Mouse (Mus musculus) thymus, adult 2 months (tissue): Measurements from ENCODE around the gene Il1rapl1. TPM values are rescaled to one million over a fixed set of nuclear protein-coding genes. Genes with fewer than 3 reads are reported as not detected.
A peak's percentile ranks its signal among the peaks of the same experiment; 100 is the strongest.
"Not testable (repeated sequence)": the region's sequence is repeated elsewhere in the genome, so short reads cannot be mapped to it uniquely, and the experiment has no call there.

ENCODE experiments used
- DNase-seq: peaks from one replicate; pipeline ENCODE4 v3.0.0; 2021
- H3K27ac ChIP-seq: fragments of 200-500 bp; 2 replicates; pipeline ENCODE4 v1.5.1; 2012; ENCODE audit warnings: low read length, control low read depth; ENCODE audit not compliant: control insufficient read depth, insufficient read depth
- H3K27me3 ChIP-seq: fragments of 200-500 bp; 2 replicates; pipeline ENCODE4 v1.6.1; 2012; ENCODE audit warnings: mild to moderate bottlenecking, low read length, moderate library complexity, mixed read lengths; ENCODE audit not compliant: control insufficient read depth, insufficient read depth
- H3K36me3 ChIP-seq: fragments of 200-500 bp; 2 replicates; pipeline ENCODE4 v1.6.1; 2012; ENCODE audit warnings: mild to moderate bottlenecking, low read length, moderate library complexity; ENCODE audit not compliant: control insufficient read depth, insufficient read depth
- H3K4me1 ChIP-seq: fragments of 200-500 bp; replicated peaks from 2 replicates; pipeline ENCODE4 v1.6.1; 2012; ENCODE audit warnings: low read length; ENCODE audit not compliant: control insufficient read depth, insufficient read depth
- H3K4me3 ChIP-seq: fragments of 200-500 bp; 2 replicates; pipeline ENCODE4 v1.5.1; 2012; ENCODE audit warnings: mild to moderate bottlenecking, low read length, control low read depth, moderate library complexity; ENCODE audit not compliant: control insufficient read depth, insufficient read depth
- CTCF ChIP-seq: fragments of 200-500 bp; IDR thresholded peaks from 2 replicates; pipeline ENCODE4 v1.5.1; 2012; ENCODE audit warnings: mild to moderate bottlenecking, control low read depth, low read length, moderate library complexity, borderline replicate concordance; ENCODE audit not compliant: control insufficient read depth, poor library complexity, insufficient read depth; ENCODE audit errors: extremely low read depth
- POLR2A ChIP-seq: fragments of 200-500 bp; IDR thresholded peaks from 2 replicates; pipeline ENCODE4 v1.6.1; 2012; ENCODE audit warnings: mild to moderate bottlenecking, low read length, control low read depth, moderate library complexity; ENCODE audit not compliant: control insufficient read depth, poor library complexity, insufficient read depth; ENCODE audit errors: extremely low read depth
- whole genome bisulfite sequencing: fragments of 180-500 bp; shearing (Covaris S2); methylation state at CpG from one replicate; pipeline ENCODE4 v1.1.7; 2018; 5-methylcytosine and 5-hydroxymethylcytosine counted together
- polyA plus RNA-seq: library from polyadenylated mRNA; depleted of rRNA; stranded (reverse); fragments of >200 nt; gene quantifications from 2 replicates; pipeline ENCODE4 v1.2.3, GENCODE M21; 2012

The Il1rapl1 gene
- polyA plus RNA-seq, 1 experiment, result not detected

DNA sequence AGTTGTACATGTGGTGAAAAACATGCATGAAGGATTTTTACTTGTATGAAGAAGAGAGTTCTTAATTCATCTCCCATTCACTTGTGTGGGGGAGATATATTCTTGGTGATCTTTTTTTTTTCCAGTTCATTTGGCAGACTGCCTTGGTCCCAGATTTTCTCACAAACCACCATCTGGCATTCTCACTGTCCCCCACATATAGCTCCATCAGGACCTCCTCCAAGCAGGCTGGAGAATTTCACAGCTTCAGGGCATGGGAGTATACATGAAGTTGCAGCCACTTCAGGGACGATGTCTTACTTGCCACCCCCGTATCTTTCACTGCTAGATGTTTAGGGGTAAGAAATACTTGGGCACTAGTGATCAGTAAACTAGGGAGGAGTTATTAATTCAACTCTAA is 404.9 kb downstream of the Il1rapl1 start:
- TF ChIP-seq CTCF (no peak), POLR2A (no peak)
- Histone ChIP-seq H3K27ac (no peak overlapping the region), H3K36me3 (no peaks in the 10 kb centered on the region), H3K4me1 (no peaks in the 10 kb centered on the region), H3K4me3 (no peak overlapping the region), H3K27me3 (no peaks in the 10 kb centered on the region)
- no peak for DNase-seq
- 83% methylated on average over 2 of the region's 2 CpGs for WGBS

DNA sequence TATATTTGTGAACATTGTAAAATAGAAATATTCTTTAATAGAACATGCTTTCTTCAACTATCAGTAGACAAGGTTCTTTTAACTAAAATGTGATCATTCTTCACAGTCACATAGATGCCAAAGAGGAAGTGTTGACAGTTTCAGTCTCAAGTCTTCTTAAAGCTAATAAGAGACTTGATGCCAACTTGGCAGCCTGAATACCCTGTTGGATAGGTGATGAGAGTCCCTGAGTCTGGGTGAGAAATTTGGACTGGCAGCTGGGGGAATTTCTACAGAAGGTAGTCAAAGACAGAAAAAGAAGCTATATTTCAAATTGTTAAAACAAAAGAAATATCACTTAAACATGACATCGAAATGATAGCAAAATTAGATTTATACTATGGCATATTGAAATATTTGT is 451.6 kb downstream of the Il1rapl1 start:
- DNase-seq, result no peak
- Histone ChIP-seq H3K36me3 (no peaks in the 10 kb centered on the region), H3K27me3 (no peaks in the 10 kb centered on the region), H3K4me3 (no peak overlapping the region), H3K4me1 (no peaks in the 10 kb centered on the region), H3K27ac (no peak overlapping the region)
- TF ChIP-seq POLR2A, result no peak
- no peak for TF ChIP-seq CTCF
- WGBS, result 100% methylated on average over 1 of the region's 1 CpGs

DNA sequence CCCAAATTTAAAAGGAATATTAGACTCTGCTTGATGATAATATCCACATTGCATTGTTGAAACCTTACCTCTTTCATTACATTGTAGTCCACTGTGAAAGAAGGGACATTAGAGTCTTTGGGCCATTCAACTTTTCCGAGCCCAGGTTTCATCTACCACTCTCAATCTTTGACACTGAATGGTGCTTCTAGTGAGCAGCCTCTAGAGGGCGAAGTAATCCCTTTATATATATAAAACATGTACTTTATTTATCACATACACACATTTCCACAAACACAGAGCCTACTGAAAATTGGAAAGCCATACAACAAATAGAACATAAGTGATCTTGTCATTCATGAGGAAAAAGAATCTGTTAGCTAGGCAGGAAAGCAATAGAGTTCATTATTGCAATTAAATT is 459.8 kb downstream of the Il1rapl1 start:
- WGBS, result 26% methylated on average over 2 of the region's 2 CpGs
- H3K4me3 ChIP-seq, result no peak overlapping the region
- H3K27me3 ChIP-seq, result no peaks in the 10 kb centered on the region
- no peak for TF ChIP-seq POLR2A
- no peak for DNase-seq
- no peak overlapping the region for H3K27ac ChIP-seq
- no peaks in the 10 kb centered on the region for H3K4me1 ChIP-seq
- no peaks in the 10 kb centered on the region for H3K36me3 ChIP-seq

DNA sequence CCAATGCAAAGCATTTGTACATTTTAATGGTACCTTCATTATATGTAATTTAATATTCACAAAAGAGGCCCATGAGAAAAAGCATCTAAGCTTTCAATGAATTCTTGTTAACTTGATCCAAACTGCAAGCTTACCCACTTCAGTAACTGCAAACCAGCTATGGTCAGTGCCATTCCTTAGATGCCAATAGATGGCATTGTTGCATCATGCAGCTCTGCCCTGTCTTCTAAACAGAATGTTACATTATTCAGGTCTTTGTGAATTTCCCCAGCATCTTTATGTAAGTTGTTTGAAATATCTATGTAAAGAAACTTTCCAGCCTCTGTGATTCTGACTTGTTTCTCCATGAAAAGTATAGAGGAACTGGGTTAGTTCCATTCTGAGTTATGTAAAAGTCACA is 514.5 kb downstream of the Il1rapl1 start:
- Histone ChIP-seq H3K4me1 (no peaks in the 10 kb centered on the region), H3K27ac (no peak overlapping the region), H3K4me3 (no peak overlapping the region), H3K36me3 (no peaks in the 10 kb centered on the region), H3K27me3 (no peaks in the 10 kb centered on the region)
- no peak for TF ChIP-seq CTCF
- TF ChIP-seq POLR2A, result no peak
- DNase-seq, result no peak

DNA sequence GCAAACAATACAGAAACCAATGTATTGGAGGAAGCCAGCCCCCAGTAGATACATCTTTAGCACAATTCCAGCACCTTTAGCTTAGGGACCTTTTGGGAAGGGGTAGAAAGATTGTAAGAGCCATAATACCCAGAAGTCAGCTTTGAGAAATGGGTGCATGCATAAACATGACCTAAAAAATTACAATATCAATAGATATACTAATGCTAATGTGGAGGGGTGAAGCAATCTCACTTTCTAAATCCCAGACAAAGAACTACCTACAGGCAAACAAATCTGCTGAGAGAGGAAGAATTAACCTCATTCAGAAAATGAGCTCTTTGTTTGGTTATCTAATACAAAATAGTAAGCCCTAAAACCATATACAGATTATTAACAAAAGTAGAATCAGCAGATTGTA is 607.4 kb downstream of the Il1rapl1 start:
- Histone ChIP-seq H3K27me3 (no peaks in the 10 kb centered on the region), H3K36me3 (no peaks in the 10 kb centered on the region)
- no peak for TF ChIP-seq POLR2A
- TF ChIP-seq CTCF, result no peak

DNA sequence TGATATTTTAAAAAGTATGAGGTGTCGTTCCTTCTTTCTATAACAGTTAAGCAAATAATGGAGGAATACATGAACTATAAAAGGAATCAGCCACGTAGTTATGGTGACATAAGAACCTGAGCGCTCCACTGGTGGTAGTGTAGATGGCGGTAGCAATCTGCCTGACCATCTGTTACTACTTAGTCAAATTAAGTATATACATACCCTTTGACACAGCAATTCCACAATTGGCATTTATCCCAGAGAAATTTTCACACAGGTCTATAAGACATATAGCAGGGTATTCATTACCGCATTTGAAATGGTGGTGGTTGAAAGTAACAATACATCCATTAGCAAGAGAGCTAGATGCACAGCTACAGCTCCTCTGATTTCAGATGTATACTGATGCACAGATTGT is 612.8 kb downstream of the Il1rapl1 start:
- Histone ChIP-seq H3K36me3 (no peaks in the 10 kb centered on the region), H3K27me3 (no peaks in the 10 kb centered on the region), H3K4me1 (no peaks in the 10 kb centered on the region), H3K4me3 (no peak overlapping the region), H3K27ac (no peak overlapping the region)
- no peak for TF ChIP-seq CTCF
- TF ChIP-seq POLR2A, result no peak
- DNase-seq, result no peak
- 87% methylated on average over 5 of the region's 5 CpGs for WGBS

More for the DNA sequence above, 607.4 kb downstream of the Il1rapl1 start:
- no peak overlapping the region for H3K27ac ChIP-seq
- H3K4me3 ChIP-seq, result no peak overlapping the region
- DNase-seq, result no peak
- no peaks in the 10 kb centered on the region for H3K4me1 ChIP-seq

DNA sequence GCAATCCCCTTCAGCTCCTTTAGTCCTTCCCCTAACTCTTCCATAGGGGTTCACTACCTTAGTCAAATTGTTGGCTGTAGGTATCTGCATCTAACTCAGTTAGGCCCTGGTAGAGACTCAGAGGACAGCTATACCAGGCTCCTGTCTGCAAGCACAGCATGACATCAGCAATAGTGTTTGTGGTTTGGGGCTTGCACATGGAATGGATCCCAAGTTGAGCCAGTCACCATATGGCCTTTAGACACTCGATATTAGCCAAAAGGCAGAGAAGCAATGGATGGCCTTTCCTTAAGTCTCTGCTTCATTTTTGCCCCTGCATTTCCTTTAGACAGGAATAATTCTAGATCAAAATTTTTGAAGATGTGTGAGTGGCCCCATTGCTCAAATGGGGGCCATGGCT is 632.0 kb downstream of the Il1rapl1 start:
- Histone ChIP-seq H3K27ac (no peak overlapping the region), H3K4me1 (no peaks in the 10 kb centered on the region), H3K4me3 (no peak overlapping the region), H3K27me3 (no peaks in the 10 kb centered on the region), H3K36me3 (no peaks in the 10 kb centered on the region)
- no peak for DNase-seq
- 76% methylated on average over 1 of the region's 1 CpGs for whole genome bisulfite sequencing
- no peak for TF ChIP-seq POLR2A
- no peak for TF ChIP-seq CTCF

DNA sequence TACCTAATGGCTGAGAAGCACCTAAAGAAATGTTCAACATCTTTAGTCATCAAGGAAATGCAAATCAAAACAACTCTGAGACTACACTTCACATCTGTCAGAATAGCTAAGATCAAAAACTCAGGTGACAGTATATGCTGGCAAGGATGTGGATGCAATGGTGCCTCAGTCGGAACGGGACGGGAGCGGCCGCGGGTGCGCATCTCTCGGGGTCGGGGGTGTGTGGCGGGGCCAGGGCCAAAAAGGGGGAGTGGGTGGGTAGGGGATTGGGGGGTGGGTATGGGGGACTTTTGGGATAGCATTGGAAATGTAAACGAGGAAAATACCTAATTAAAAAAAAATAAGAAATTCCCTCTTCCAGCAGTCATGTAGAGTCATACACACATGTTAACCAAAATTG is 877.3 kb downstream of the Il1rapl1 start:
- H3K27ac ChIP-seq, H3K4me3 ChIP-seq: not testable (repeated sequence)
- peak; percentile 67 for DNase-seq

More for the DNA sequence above, 877.3 kb downstream of the Il1rapl1 start:
- WGBS, result 58% methylated on average over 11 of the region's 11 CpGs
- not testable (repeated sequence) for H3K4me1 ChIP-seq, H3K36me3 ChIP-seq, H3K27me3 ChIP-seq
